Mouse (Mus musculus) hindbrain, embryonic 14.5 days (tissue): Measurements from ENCODE around the gene Hspb1. TPM values are rescaled to one million over a fixed set of nuclear protein-coding genes. Genes with fewer than 3 reads are reported as not detected.

ENCODE experiments used
- ATAC-seq: fragments of 200-750 bp; cut with Nextera tagmentation; 2 replicates; pipeline ENCODE4 v1.8.0; 2017; ENCODE audit warnings: moderate number of reproducible peaks, mild to moderate bottlenecking, moderate TSS enrichment, moderate library complexity; ENCODE audit not compliant: low FRiP score
- DNase-seq: peaks from one replicate; pipeline ENCODE4 v3.0.0-alpha.2; 2015; ENCODE audit warnings: low spot score
- H3K27ac ChIP-seq: fragments of 300-500 bp; sonication (generic); 2 replicates; pipeline ENCODE4 v1.5.1; 2014; ENCODE audit warnings: mild to moderate bottlenecking, moderate library complexity
- H3K27me3 ChIP-seq: fragments of 300-500 bp; sonication (generic); 2 replicates; pipeline ENCODE4 v1.6.1; 2014; ENCODE audit warnings: mild to moderate bottlenecking, low read length, mixed read lengths; ENCODE audit not compliant: control insufficient read depth, insufficient read depth
- H3K36me3 ChIP-seq: fragments of 300-500 bp; sonication (generic); replicated peaks from 2 replicates; pipeline ENCODE4 v1.6.1; 2014; ENCODE audit not compliant: control insufficient read depth, insufficient read depth
- H3K4me1 ChIP-seq: fragments of 300-500 bp; sonication (generic); replicated peaks from 2 replicates; pipeline ENCODE4 v1.6.1; 2014; ENCODE audit warnings: antibody characterized with exemption, low read length, mixed read lengths; ENCODE audit not compliant: control insufficient read depth, insufficient read depth
- H3K4me2 ChIP-seq: fragments of 300-500 bp; sonication (generic); replicated peaks from 2 replicates; pipeline ENCODE4 v1.6.1; 2014; ENCODE audit warnings: mild to moderate bottlenecking, moderate library complexity
- H3K4me3 ChIP-seq: fragments of 300-500 bp; sonication (generic); replicated peaks from 2 replicates; pipeline ENCODE4 v1.5.1; 2014; ENCODE audit warnings: mild to moderate bottlenecking, low read length
- H3K9ac ChIP-seq: fragments of 300-500 bp; sonication (generic); 2 replicates; pipeline ENCODE4 v1.6.1; 2014
- H3K9me3 ChIP-seq: fragments of 300-500 bp; sonication (generic); 2 replicates; pipeline ENCODE4 v1.6.1; 2016; ENCODE audit warnings: low read length; ENCODE audit not compliant: control insufficient read depth
- WGBS: fragments of 180-500 bp; shearing (Covaris S2); extraction: QIAGEN DNeasy Blood & Tissue Kit; methylation state at CpG from one replicate; pipeline ENCODE4 v1.1.7; 2014; 5-methylcytosine and 5-hydroxymethylcytosine counted together
- polyA plus RNA-seq: library from polyadenylated mRNA; unstranded; fragments of >200 nt; fragmentation: Nextera tagmentation; extraction: Ambion mirVana; gene quantifications from 2 replicates; pipeline ENCODE4 v1.2.1, GENCODE M21; 2014

Hspb1 gene
- polyA plus RNA-seq, 1 experiment from 2014 or later = 10.6 TPM

GRCm38 (mm10) chr5:135905320-135906225 is 17.9 kb downstream of the Hspb1 start:
- no peak overlapping the region for H3K9ac ChIP-seq
- H3K4me2 ChIP-seq = no peak overlapping the region
- H3K4me3 ChIP-seq = no peak overlapping the region
- peaks cover 53% of the 10 kb centered on the region for H3K36me3 ChIP-seq
- WGBS = 69% methylated on average over 8 of the region's 8 CpGs
- no peaks in the 10 kb centered on the region for H3K9me3 ChIP-seq
- H3K27me3 ChIP-seq = no peaks in the 10 kb centered on the region
- peaks cover 9% of the 10 kb centered on the region; the same call in 1 of the 2 replicates for H3K4me1 ChIP-seq
- no peak overlapping the region for H3K27ac ChIP-seq
- DNase-seq (no peak), ATAC-seq (no peak)

DNA sequence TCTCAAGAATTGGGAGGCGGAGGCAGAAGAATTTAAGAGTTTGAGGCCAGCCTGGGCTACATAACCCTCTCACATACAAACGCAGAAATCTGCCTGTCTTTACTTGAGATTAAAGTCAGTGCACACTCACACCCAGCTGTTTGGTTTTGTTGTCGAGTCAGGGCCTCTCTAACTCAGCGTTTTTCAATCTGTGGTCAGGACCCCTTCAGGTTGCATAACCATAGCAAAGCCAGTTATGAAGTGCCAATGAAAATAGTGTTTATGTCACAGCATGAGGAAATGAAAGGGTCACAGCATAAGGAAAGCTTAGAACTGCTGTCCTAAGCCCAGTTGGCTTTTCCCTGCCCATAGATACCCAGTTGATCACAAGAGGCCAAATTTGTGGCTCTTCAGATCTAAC is 19.1 kb downstream of the Hspb1 start:
- peaks cover 66% of the 10 kb centered on the region for H3K36me3 ChIP-seq
- no peak for ATAC-seq
- no peak overlapping the region for H3K27ac ChIP-seq
- H3K4me2 ChIP-seq = no peak overlapping the region
- DNase-seq = no peak
- no peak overlapping the region for H3K4me3 ChIP-seq
- 85% methylated on average over 4 of the region's 4 CpGs for WGBS
- H3K9me3 ChIP-seq = no peaks in the 10 kb centered on the region
- peaks cover 9% of the 10 kb centered on the region; the same call in 1 of the 2 replicates for H3K4me1 ChIP-seq
- no peaks in the 10 kb centered on the region for H3K27me3 ChIP-seq
- no peak overlapping the region for H3K9ac ChIP-seq

DNA sequence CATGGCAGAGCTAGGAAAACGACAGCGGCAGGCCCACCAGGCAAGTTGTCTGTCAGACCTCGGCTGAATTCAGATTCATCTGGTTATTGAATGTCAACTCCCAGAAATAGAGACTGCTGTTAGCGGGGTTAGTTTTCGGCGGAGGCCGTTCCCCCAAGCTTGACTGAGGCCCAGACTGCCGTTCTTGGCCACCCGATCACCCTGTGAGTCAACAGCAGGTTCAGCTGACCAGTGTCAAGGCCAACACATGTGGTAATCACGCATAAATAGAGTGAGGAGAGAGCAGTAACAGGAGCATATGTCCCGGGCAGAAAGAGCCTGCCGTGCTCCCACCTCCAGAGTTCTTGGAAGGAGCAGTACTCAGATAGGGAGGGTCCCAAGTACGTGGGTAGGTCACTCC is 19.5 kb downstream of the Hspb1 start:
- H3K4me1 ChIP-seq = peaks cover 9% of the 10 kb centered on the region; the same call in 1 of the 2 replicates
- peaks cover 70% of the 10 kb centered on the region for H3K36me3 ChIP-seq
- H3K27ac ChIP-seq = no peak overlapping the region
- no peak overlapping the region for H3K4me2 ChIP-seq
- H3K27me3 ChIP-seq = no peaks in the 10 kb centered on the region
- no peak for DNase-seq
- H3K9ac ChIP-seq = no peak overlapping the region
- no peaks in the 10 kb centered on the region for H3K9me3 ChIP-seq
- no peak for ATAC-seq
- no peak overlapping the region for H3K4me3 ChIP-seq
- WGBS = 88% methylated on average over 13 of the region's 13 CpGs

GRCm38 (mm10) chr5:135908185-135908584 is 20.5 kb downstream of the Hspb1 start:
- H3K4me3 ChIP-seq = no peak overlapping the region
- no peaks in the 10 kb centered on the region for H3K9me3 ChIP-seq
- ATAC-seq (no peak), DNase-seq (no peak)
- no peak overlapping the region for H3K9ac ChIP-seq
- H3K27me3 ChIP-seq = no peaks in the 10 kb centered on the region
- 66% methylated on average over 12 of the region's 12 CpGs for WGBS
- H3K27ac ChIP-seq = no peak overlapping the region
- peaks cover 3% of the 10 kb centered on the region; the same call in 1 of the 2 replicates for H3K4me1 ChIP-seq
- H3K36me3 ChIP-seq = peaks cover 75% of the 10 kb centered on the region
- no peak overlapping the region for H3K4me2 ChIP-seq

- WGBS = 94% methylated on average over 16 of the region's 16 CpGs
- no peak overlapping the region for H3K27ac ChIP-seq
Observed at GRCm38 (mm10) chr5:135908989-135909388, 21.3 kb downstream of the Hspb1 start.

DNA sequence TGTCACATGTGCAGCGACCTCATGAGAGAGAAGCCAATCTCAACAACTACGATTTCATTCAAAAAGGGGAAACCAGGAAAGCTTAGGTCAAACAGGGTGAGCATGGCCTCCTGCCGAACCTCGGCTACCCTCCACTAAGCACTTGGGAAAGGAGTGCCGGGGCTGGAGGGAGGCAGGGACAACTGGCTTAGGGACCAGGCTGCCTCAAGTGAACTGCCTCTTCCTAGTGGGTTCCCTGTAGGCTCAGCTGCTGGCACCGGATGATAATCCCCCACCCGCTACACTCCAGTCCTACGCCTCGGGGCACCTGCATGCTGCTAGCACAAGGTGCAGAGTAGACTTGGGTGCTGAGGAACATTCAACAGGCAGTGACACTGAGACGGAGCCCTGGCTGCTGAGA is 21.9 kb downstream of the Hspb1 start:
- peaks cover 85% of the 10 kb centered on the region for H3K36me3 ChIP-seq
- no peak overlapping the region for H3K4me2 ChIP-seq
- H3K4me1 ChIP-seq = no peaks in the 10 kb centered on the region
- 90% methylated on average over 10 of the region's 10 CpGs for WGBS
- H3K9ac ChIP-seq = no peak overlapping the region
- H3K9me3 ChIP-seq = no peaks in the 10 kb centered on the region
- H3K27me3 ChIP-seq = no peaks in the 10 kb centered on the region
- no peak overlapping the region for H3K27ac ChIP-seq
- no peak for DNase-seq
- no peak for ATAC-seq
- no peak overlapping the region for H3K4me3 ChIP-seq

More at GRCm38 (mm10) chr5:135908989-135909388, 21.3 kb downstream of the Hspb1 start:
- ATAC-seq = no peak
- no peak overlapping the region for H3K9ac ChIP-seq
- H3K4me2 ChIP-seq = no peak overlapping the region
- H3K27me3 ChIP-seq = no peaks in the 10 kb centered on the region
- H3K36me3 ChIP-seq = peaks cover 81% of the 10 kb centered on the region
- DNase-seq = no peak
- H3K4me3 ChIP-seq = no peak overlapping the region
- H3K4me1 ChIP-seq = no peaks in the 10 kb centered on the region
- no peaks in the 10 kb centered on the region for H3K9me3 ChIP-seq

GRCm38 (mm10) chr5:135910813-135911212 is 23.1 kb downstream of the Hspb1 start:
- peaks cover 84% of the 10 kb centered on the region for H3K36me3 ChIP-seq
- no peaks in the 10 kb centered on the region for H3K4me1 ChIP-seq
- WGBS = 92% methylated on average over 25 of the region's 25 CpGs
- DNase-seq (no peak), ATAC-seq (no peak)
- no peaks in the 10 kb centered on the region for H3K27me3 ChIP-seq
- no peak overlapping the region for H3K4me3 ChIP-seq
- no peak overlapping the region for H3K27ac ChIP-seq
- no peaks in the 10 kb centered on the region for H3K9me3 ChIP-seq
- no peak overlapping the region for H3K4me2 ChIP-seq
- H3K9ac ChIP-seq = no peak overlapping the region

GRCm38 (mm10) chr5:135911633-135912220 is 24.0 kb downstream of the Hspb1 start:
- Histone ChIP-seq H3K9me3 (no peaks in the 10 kb centered on the region), H3K4me2 (no peak overlapping the region), H3K36me3 (peaks cover 85% of the 10 kb centered on the region), H3K4me1 (no peaks in the 10 kb centered on the region), H3K27me3 (no peaks in the 10 kb centered on the region), H3K4me3 (no peak overlapping the region), H3K9ac (no peak overlapping the region), H3K27ac (no peak overlapping the region)
- ATAC-seq = no peak
- 90% methylated on average over 11 of the region's 11 CpGs for WGBS
- no peak for DNase-seq

GRCm38 (mm10) chr5:135913201-135913600 is 25.5 kb downstream of the Hspb1 start:
- H3K9me3 ChIP-seq = no peaks in the 10 kb centered on the region
- 86% methylated on average over 5 of the region's 5 CpGs for WGBS
- ATAC-seq (no peak), DNase-seq (no peak)
- no peaks in the 10 kb centered on the region for H3K27me3 ChIP-seq
- no peaks in the 10 kb centered on the region for H3K4me1 ChIP-seq
- H3K36me3 ChIP-seq = peaks cover 83% of the 10 kb centered on the region
- H3K4me3 ChIP-seq = no peak overlapping the region
- no peak overlapping the region for H3K27ac ChIP-seq
- H3K9ac ChIP-seq = no peak overlapping the region
- H3K4me2 ChIP-seq = no peak overlapping the region
